Mouse (Mus musculus) thymus, adult 2 months (tissue): Measurements from ENCODE around the gene Pcnx2. TPM values are rescaled to one million over a fixed set of nuclear protein-coding genes. Genes with fewer than 3 reads are reported as not detected.

ENCODE experiments used
- DNase-seq: peaks from one replicate; pipeline ENCODE4 v3.0.0; 2021
- H3K27ac ChIP-seq: fragments of 200-500 bp; 2 replicates; pipeline ENCODE4 v1.5.1; 2012; ENCODE audit warnings: low read length, control low read depth; ENCODE audit not compliant: control insufficient read depth, insufficient read depth
- H3K27me3 ChIP-seq: fragments of 200-500 bp; 2 replicates; pipeline ENCODE4 v1.6.1; 2012; ENCODE audit warnings: mild to moderate bottlenecking, low read length, moderate library complexity, mixed read lengths; ENCODE audit not compliant: control insufficient read depth, insufficient read depth
- H3K36me3 ChIP-seq: fragments of 200-500 bp; 2 replicates; pipeline ENCODE4 v1.6.1; 2012; ENCODE audit warnings: mild to moderate bottlenecking, low read length, moderate library complexity; ENCODE audit not compliant: control insufficient read depth, insufficient read depth
- H3K4me1 ChIP-seq: fragments of 200-500 bp; replicated peaks from 2 replicates; pipeline ENCODE4 v1.6.1; 2012; ENCODE audit warnings: low read length; ENCODE audit not compliant: control insufficient read depth, insufficient read depth
- H3K4me3 ChIP-seq: fragments of 200-500 bp; 2 replicates; pipeline ENCODE4 v1.5.1; 2012; ENCODE audit warnings: mild to moderate bottlenecking, low read length, control low read depth, moderate library complexity; ENCODE audit not compliant: control insufficient read depth, insufficient read depth
- CTCF ChIP-seq: fragments of 200-500 bp; IDR thresholded peaks from 2 replicates; pipeline ENCODE4 v1.5.1; 2012; ENCODE audit warnings: mild to moderate bottlenecking, control low read depth, low read length, moderate library complexity, borderline replicate concordance; ENCODE audit not compliant: control insufficient read depth, poor library complexity, insufficient read depth; ENCODE audit errors: extremely low read depth
- POLR2A ChIP-seq: fragments of 200-500 bp; IDR thresholded peaks from 2 replicates; pipeline ENCODE4 v1.6.1; 2012; ENCODE audit warnings: mild to moderate bottlenecking, low read length, control low read depth, moderate library complexity; ENCODE audit not compliant: control insufficient read depth, poor library complexity, insufficient read depth; ENCODE audit errors: extremely low read depth
- WGBS: fragments of 180-500 bp; shearing (Covaris S2); methylation state at CpG from one replicate; pipeline ENCODE4 v1.1.7; 2018; 5-methylcytosine and 5-hydroxymethylcytosine counted together
- polyA plus RNA-seq: library from polyadenylated mRNA; depleted of rRNA; stranded (reverse); fragments of >200 nt; gene quantifications from 2 replicates; pipeline ENCODE4 v1.2.3, GENCODE M21; 2012

The Pcnx2 gene
- polyA plus RNA-seq, 1 experiment, result 0.34 TPM

DNA sequence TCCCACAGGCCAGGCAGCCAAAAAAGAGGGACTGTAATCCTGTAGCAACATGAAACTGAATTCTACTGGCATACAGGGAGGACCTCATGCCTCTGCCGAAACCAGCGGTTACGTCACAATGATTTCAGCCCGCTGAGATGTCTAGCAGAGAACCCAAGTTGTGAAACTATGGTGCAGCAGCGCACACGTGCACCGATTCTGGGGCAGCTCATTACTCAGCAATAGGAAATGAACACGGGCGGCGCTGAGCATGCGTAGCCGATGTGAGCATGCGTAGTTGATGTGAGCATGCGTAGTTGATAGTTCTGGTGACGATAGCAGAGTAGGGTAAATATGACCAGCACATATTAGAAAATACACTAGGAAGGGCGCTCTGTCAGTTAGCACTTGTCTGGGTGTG, 52.8 kb downstream of the Pcnx2 start:
- H3K27ac ChIP-seq, result no peak overlapping the region
- H3K27me3 ChIP-seq, result no peaks in the 10 kb centered on the region
- TF ChIP-seq POLR2A, result no peak
- no peak for TF ChIP-seq CTCF
- H3K4me3 ChIP-seq, result no peak overlapping the region
- no peaks in the 10 kb centered on the region for H3K36me3 ChIP-seq
- 94% methylated on average over 16 of the region's 16 CpGs for WGBS
- no peaks in the 10 kb centered on the region for H3K4me1 ChIP-seq
- no peak for DNase-seq

DNA sequence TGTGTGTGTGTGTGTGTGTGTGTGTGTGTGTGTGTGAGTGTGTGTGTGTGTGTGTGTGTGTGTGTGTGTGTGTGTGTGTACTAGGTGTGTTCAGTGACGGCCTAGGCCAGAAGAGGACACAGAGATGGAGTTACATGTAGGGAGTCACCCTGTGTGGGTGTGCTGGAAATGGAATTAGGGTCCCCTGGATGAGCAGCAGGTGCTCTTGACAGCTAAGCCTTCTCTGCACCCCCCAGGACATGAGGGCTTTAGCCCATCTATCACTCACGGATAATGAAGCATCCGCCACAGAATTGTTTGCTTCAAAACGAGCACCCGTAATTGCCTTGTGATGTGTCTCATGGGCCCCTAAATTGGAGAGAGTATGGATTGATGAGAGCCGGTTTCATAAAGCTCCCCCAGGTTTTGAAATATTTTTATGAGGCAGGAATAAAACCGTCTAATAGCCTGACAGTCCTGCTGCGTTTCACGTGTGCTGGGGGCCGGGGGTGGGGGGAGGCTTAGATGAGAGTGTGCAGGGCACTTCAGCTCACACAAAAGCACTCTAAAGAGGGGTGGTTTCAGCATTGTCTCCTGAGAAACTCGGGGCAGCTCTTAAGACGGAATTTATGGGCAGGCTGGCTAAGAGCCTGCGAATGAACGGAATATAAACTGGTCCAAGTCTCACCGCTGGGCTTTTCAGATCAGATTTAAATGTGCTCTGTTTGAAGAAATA, 54.8 kb downstream of the Pcnx2 start:
- DNase-seq, result no peak
- 87% methylated on average over 15 of the region's 15 CpGs for WGBS
- Histone ChIP-seq H3K36me3 (no peaks in the 10 kb centered on the region), H3K4me3 (no peak overlapping the region), H3K27me3 (no peaks in the 10 kb centered on the region), H3K4me1 (no peaks in the 10 kb centered on the region), H3K27ac (no peak overlapping the region)
- no peak for TF ChIP-seq CTCF
- TF ChIP-seq POLR2A, result no peak

DNA sequence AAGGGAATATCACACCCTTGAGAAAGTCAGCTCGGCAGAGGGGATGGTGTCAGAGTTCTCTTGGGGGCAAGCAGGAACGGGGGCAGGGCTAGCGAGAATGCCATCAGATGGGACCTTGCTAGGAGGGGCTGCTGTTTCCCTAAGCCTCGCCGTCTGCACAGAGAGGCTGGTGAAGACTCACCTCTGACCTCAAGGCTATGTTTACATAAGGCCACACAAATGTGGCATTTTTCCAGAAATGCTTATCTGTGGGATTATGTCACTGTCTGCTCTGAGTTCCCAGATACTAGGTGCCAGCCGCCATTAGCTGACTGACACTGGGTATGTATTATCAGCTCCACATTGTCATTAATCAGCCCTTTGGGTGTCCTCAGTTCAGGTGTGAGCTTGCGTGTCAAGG, 56.0 kb downstream of the Pcnx2 start:
- Histone ChIP-seq H3K27me3 (no peaks in the 10 kb centered on the region), H3K27ac (no peak overlapping the region), H3K4me3 (no peak overlapping the region), H3K36me3 (no peaks in the 10 kb centered on the region), H3K4me1 (no peaks in the 10 kb centered on the region)
- 91% methylated on average over 7 of the region's 7 CpGs for WGBS
- TF ChIP-seq CTCF (no peak), POLR2A (no peak)
- DNase-seq, result no peak

- Histone ChIP-seq H3K27ac (no peak overlapping the region), H3K4me3 (no peak overlapping the region), H3K27me3 (no peaks in the 10 kb centered on the region), H3K36me3 (no peaks in the 10 kb centered on the region), H3K4me1 (no peaks in the 10 kb centered on the region)
- WGBS, result 77% methylated on average over 2 of the region's 2 CpGs
- DNase-seq, result peak; percentile 2
- no peak for TF ChIP-seq CTCF
- TF ChIP-seq POLR2A, result no peak
Observed at GRCm38 (mm10) chr8:125824688-125825087, 73.4 kb downstream of the Pcnx2 start.

GRCm38 (mm10) chr8:125823719-125824118, 74.4 kb downstream of the Pcnx2 start:
- WGBS, result 23% methylated on average over 12 of the region's 12 CpGs
- Histone ChIP-seq H3K4me1 (no peaks in the 10 kb centered on the region), H3K36me3 (no peaks in the 10 kb centered on the region), H3K4me3 (no peak overlapping the region), H3K27me3 (no peaks in the 10 kb centered on the region), H3K27ac (no peak overlapping the region)
- peak; percentile 18 for DNase-seq
- TF ChIP-seq POLR2A, result no peak
- TF ChIP-seq CTCF, result no peak

- Histone ChIP-seq H3K36me3 (no peaks in the 10 kb centered on the region), H3K4me1 (no peaks in the 10 kb centered on the region), H3K4me3 (no peak overlapping the region), H3K27me3 (no peaks in the 10 kb centered on the region), H3K27ac (no peak overlapping the region)
- TF ChIP-seq POLR2A, result no peak
- no peak for TF ChIP-seq CTCF
- DNase-seq, result no peak
- 94% methylated on average over 14 of the region's 14 CpGs for WGBS
Observed at GRCm38 (mm10) chr8:125822065-125822464, 76.1 kb downstream of the Pcnx2 start.

DNA sequence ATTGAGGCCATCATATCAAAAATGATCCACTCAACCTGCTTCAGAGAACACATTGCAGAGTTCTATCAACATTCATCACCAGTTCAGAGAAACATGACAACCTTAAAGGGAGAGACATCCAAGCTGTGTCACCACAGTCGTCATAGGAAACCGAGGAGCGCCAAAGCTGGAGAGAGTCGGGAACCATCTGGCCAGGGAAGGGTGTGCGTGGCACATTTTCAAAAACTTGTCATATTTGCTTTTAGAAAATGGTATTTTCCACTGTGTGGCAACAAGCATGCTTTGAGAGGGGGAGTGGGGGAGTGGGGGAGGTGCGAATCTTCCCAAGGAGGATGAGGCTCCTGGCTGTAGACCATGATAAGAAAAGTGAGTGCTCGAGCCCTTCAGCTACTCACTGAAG, 78.3 kb downstream of the Pcnx2 start:
- Histone ChIP-seq H3K4me1 (no peaks in the 10 kb centered on the region), H3K4me3 (no peak overlapping the region), H3K36me3 (no peaks in the 10 kb centered on the region), H3K27ac (no peak overlapping the region), H3K27me3 (no peaks in the 10 kb centered on the region)
- TF ChIP-seq CTCF (no peak), POLR2A (no peak)
- DNase-seq, result no peak
- 83% methylated on average over 7 of the region's 7 CpGs for WGBS

GRCm38 (mm10) chr8:125818796-125819195, 79.3 kb downstream of the Pcnx2 start:
- H3K27me3 ChIP-seq, result no peaks in the 10 kb centered on the region
- no peak overlapping the region for H3K27ac ChIP-seq
- 86% methylated on average over 9 of the region's 9 CpGs for WGBS
- TF ChIP-seq POLR2A (no peak), CTCF (no peak)
- no peaks in the 10 kb centered on the region for H3K4me1 ChIP-seq
- no peak overlapping the region for H3K4me3 ChIP-seq
- H3K36me3 ChIP-seq, result no peaks in the 10 kb centered on the region
- no peak for DNase-seq
